Mouse (Mus musculus) heart, embryonic 13.5 days (tissue): ENCODE results near the gene BC004004. TPM values are rescaled to one million over a fixed set of nuclear protein-coding genes. Genes with fewer than 3 reads are reported as not detected.
A peak's percentile ranks its signal among the peaks of the same experiment; 100 is the strongest.

Experiments used
- ATAC-seq: fragments of 200-750 bp; cut with Nextera tagmentation; 2 replicates; pipeline ENCODE4 v1.8.0; 2017; ENCODE audit warnings: moderate TSS enrichment; ENCODE audit not compliant: insufficient number of reproducible peaks, low FRiP score, low TSS enrichment; ENCODE audit errors: extremely low read depth
- H3K27ac ChIP-seq: fragments of 300-500 bp; sonication (generic); replicated peaks from 2 replicates; pipeline ENCODE4 v1.5.1; 2015; ENCODE audit warnings: moderate library complexity, mild to moderate bottlenecking, inconsistent platforms
- H3K27me3 ChIP-seq: fragments of 300-500 bp; sonication (generic); replicated peaks from 2 replicates; pipeline ENCODE4 v1.6.1; 2015; ENCODE audit warnings: mild to moderate bottlenecking, inconsistent platforms
- H3K36me3 ChIP-seq: fragments of 300-500 bp; sonication (generic); 2 replicates; pipeline ENCODE4 v1.6.1; 2015; ENCODE audit warnings: mild to moderate bottlenecking, inconsistent platforms
- H3K4me1 ChIP-seq: fragments of 300-500 bp; sonication (generic); 2 replicates; pipeline ENCODE4 v1.6.1; 2015; ENCODE audit warnings: inconsistent platforms
- H3K4me2 ChIP-seq: fragments of 300-500 bp; sonication (generic); 2 replicates; pipeline ENCODE4 v1.6.1; 2015; ENCODE audit warnings: inconsistent platforms, mild to moderate bottlenecking, moderate library complexity
- H3K4me3 ChIP-seq: fragments of 300-500 bp; sonication (generic); 2 replicates; pipeline ENCODE4 v1.5.1; 2015; ENCODE audit warnings: moderate library complexity, mild to moderate bottlenecking, inconsistent platforms
- H3K9ac ChIP-seq: fragments of 300-500 bp; sonication (generic); 2 replicates; pipeline ENCODE4 v1.6.1; 2015; ENCODE audit warnings: inconsistent platforms, mild to moderate bottlenecking, moderate library complexity
- H3K9me3 ChIP-seq: fragments of 300-500 bp; sonication (generic); 2 replicates; pipeline ENCODE4 v1.6.1; 2016; ENCODE audit warnings: inconsistent platforms
- WGBS: fragments of 180-500 bp; shearing (Covaris S2); methylation state at CpG from one replicate; pipeline ENCODE4 v1.1.7; 2015; ENCODE audit warnings: mixed read lengths; 5-methylcytosine and 5-hydroxymethylcytosine counted together
- polyA plus RNA-seq: library from polyadenylated mRNA; unstranded; fragments of >200 nt; fragmentation: Nextera tagmentation; extraction: Ambion mirVana; gene quantifications from 2 replicates; pipeline ENCODE4 v1.2.1, GENCODE M21; 2015

BC004004 gene
- polyA plus RNA-seq, 1 experiment from 2014 or later: 85.0 TPM

DNA sequence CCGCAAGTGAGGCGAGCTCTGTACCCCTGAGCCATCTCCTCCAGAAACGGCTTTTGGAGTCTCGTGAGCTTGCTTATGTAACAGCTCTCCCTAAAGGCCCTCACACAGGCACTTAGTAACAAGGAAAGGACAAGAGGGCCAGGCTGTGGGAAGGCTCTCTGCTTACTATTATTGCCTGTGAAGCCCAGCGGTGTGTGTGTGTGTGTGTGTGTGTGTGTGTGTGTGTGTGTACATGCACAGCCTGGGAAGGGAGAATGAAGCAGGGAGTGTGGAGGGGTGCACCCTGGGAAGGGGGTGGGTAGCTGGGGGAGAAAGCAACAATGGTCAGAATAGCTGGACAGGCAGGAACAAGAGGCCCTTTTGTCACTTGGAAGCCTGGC lies 86.9 kb downstream of the BC004004 start:
- no peak for ATAC-seq
- Histone ChIP-seq H3K4me2 (peak overlapping the region; percentile 75), H3K4me1 (peaks cover 25% of the 10 kb centered on the region)

GRCm38 (mm10) chr17:29355841-29356478 lies 87.4 kb downstream of the BC004004 start:
- Histone ChIP-seq H3K4me3 (peak overlapping the region; percentile 49), H3K9ac (peak overlapping the region; percentile 75), H3K4me2 (peak overlapping the region; percentile 75), H3K27ac (peak overlapping the region; percentile 99), H3K4me1 (peaks cover 30% of the 10 kb centered on the region), H3K27me3 (no peaks in the 10 kb centered on the region), H3K9me3 (no peaks in the 10 kb centered on the region), H3K36me3 (no peaks in the 10 kb centered on the region)
- 5% methylated on average over 17 of the region's 17 CpGs for WGBS
- ATAC-seq: peak; percentile 63

More for the DNA sequence above, 86.9 kb downstream of the BC004004 start:
- H3K27me3 ChIP-seq: no peaks in the 10 kb centered on the region
- H3K9me3 ChIP-seq: no peaks in the 10 kb centered on the region
- 37% methylated on average over 5 of the region's 5 CpGs for WGBS
- peak overlapping the region; percentile 75 for H3K9ac ChIP-seq
- peak overlapping the region; percentile 99 for H3K27ac ChIP-seq
- no peaks in the 10 kb centered on the region for H3K36me3 ChIP-seq
- H3K4me3 ChIP-seq: no peak overlapping the region

DNA sequence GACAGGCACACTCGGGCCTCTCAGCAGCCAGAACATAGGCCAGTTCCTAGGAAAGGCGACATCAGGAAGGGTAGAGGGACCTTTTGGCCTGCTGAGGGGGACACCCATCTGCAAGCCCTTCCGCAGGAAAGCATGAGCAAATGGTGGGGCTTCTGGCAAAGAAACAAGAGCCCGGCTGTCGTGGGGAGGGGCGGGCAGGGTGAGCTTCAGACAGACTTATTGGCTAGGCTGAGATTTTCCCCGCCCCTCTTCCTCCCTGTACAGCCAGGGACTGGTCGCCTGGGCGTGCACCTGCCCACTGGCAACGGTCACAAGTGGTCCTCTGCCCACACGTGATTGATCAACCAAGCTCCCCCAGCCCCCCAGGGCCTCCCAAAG lies 87.9 kb downstream of the BC004004 start:
- H3K36me3 ChIP-seq: no peaks in the 10 kb centered on the region
- peak overlapping the region; percentile 99 for H3K27ac ChIP-seq
- H3K9me3 ChIP-seq: no peaks in the 10 kb centered on the region
- H3K9ac ChIP-seq: peak overlapping the region; percentile 75
- H3K27me3 ChIP-seq: no peaks in the 10 kb centered on the region
- peak; percentile 67; the same call in 1 of the 2 replicates for ATAC-seq
- peak overlapping the region; percentile 75 for H3K4me2 ChIP-seq
- WGBS: 2% methylated on average over 10 of the region's 11 CpGs
- H3K4me1 ChIP-seq: peaks cover 33% of the 10 kb centered on the region
- H3K4me3 ChIP-seq: peak overlapping the region; percentile 49

DNA sequence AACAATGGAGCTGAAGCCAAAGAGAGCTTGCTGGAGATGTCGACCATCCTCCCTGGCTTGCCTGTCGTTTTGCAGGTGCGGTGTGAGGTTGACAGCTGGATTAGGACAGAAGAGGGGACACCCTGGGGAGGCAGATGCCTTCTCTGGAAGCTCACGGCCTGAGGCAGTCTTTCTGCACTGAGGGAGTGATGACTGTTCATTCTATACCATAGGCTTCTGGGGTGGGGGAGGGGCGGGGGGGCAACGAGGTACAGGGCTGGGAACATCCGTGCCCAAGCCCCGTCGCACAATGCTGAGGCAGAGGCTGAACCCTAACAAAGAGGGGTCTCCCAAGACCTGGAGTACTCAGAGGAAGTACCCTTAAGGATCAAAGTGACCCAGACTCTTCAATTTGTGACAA lies 88.3 kb downstream of the BC004004 start:
- H3K9ac ChIP-seq: peak overlapping the region; percentile 75
- no peaks in the 10 kb centered on the region for H3K9me3 ChIP-seq
- WGBS: 11% methylated on average over 9 of the region's 9 CpGs
- peak overlapping the region; percentile 49 for H3K4me3 ChIP-seq
- no peak for ATAC-seq
- peak overlapping the region; percentile 75 for H3K4me2 ChIP-seq
- H3K36me3 ChIP-seq: no peaks in the 10 kb centered on the region
- peak overlapping the region; percentile 99 for H3K27ac ChIP-seq
- H3K4me1 ChIP-seq: peaks cover 33% of the 10 kb centered on the region
- no peaks in the 10 kb centered on the region for H3K27me3 ChIP-seq

DNA sequence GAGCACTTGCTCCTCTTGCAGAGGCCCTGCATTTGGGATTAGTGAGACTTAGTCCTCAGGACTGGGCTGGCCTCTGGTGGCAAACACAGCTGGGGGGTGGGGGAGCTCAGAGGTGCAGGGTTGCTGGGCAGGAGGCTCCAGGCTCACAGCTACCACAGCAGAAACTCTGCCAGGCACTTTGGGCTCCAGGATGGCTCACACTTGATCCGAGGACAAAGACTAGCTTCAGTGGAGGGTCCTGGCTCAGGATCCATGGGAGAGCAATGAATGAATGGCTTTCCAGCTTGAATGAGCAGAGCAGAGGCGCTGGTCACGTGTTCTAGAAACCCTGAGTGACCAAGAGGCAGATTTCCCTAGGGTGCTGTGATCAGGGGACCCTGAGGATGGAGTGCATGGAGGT lies 90.3 kb downstream of the BC004004 start:
- H3K27ac ChIP-seq: no peak overlapping the region

DNA sequence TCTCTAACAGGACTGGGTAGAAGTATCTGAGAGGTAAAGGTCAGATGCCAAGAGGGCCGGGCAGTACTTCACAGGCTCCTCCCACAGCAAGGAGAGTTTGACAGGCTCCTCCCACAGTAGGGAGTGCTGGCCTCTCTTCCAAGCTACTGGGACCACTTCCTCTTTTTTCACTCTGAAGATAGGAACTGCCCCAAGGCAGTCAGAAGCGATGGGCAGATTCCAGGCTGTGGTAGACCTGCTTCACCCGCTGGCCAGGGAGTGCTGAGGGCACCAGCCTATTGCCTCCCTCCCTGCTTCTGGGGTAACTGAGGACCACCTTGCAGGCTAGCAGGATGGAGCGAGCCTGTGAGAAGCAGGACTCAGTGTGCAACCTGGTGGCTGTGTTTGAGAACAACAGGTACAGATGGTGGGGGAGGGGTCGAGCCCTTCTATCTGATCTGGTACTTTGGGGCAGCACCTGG lies 92.2 kb downstream of the BC004004 start, which contains the start of gene Fgd2:
Gene Fgd2, plus strand, starts transcription at position 154 of the 461 bp plus-strand sequence.
- Histone ChIP-seq H3K27me3 (no peaks in the 10 kb centered on the region), H3K27ac (no peak within 1 kb of the TSS), H3K4me1 (peaks cover 24% of the 10 kb centered on the region), H3K9ac (peak within 1 kb of the TSS; percentile 37; the same call in 1 of the 2 replicates), H3K4me3 (peak within 1 kb of the TSS; percentile 8; the same call in 1 of the 2 replicates), H3K36me3 (no peaks in the 10 kb centered on the region), H3K4me2 (no peak within 1 kb of the TSS), H3K9me3 (no peaks in the 10 kb centered on the region)
- no peak for ATAC-seq
- WGBS: 18% methylated on average over 5 of the region's 5 CpGs

More for the DNA sequence above, 90.3 kb downstream of the BC004004 start:
- Histone ChIP-seq H3K9me3 (no peaks in the 10 kb centered on the region), H3K4me2 (no peak overlapping the region), H3K4me3 (no peak overlapping the region), H3K27me3 (no peaks in the 10 kb centered on the region), H3K36me3 (no peaks in the 10 kb centered on the region), H3K4me1 (peaks cover 33% of the 10 kb centered on the region), H3K9ac (no peak overlapping the region)
- 56% methylated on average over 3 of the region's 3 CpGs for WGBS
- no peak for ATAC-seq

DNA sequence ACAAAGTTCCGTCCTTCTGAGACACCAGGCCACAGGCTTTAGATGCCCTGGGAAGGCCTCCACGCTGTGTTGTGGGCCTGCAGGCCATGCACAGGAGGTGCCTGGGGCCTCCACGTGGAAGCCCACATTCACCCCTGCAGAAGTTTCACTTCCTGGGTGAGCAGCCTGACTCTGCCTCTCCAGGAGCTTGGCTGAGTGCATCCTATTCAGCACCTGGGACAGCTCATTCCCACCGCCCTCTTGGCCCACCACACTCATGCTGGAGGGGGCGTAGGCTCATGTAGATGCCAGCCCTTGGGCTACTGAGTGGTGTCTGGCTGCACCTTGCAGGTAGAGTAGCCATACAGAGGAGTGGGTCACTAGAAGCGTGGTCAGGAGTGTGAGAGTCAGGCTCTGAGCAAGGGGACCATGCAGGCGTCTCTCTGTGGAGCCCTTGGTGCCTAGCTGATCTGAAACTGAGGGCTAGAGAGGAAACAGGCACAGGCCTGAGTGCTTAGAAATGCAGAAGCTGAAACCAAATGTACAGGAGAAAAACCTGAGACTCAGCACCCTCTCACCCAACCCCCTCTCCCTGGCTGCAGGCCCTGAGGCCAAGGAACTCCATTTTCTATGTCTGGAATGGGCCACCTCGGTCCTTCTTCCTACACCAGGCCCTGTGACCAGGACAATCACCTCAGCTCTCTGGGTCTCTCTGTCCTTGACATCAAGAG lies 93.5 kb downstream of the BC004004 start:
- Histone ChIP-seq H3K4me3 (no peak overlapping the region), H3K9ac (no peak overlapping the region), H3K36me3 (no peaks in the 10 kb centered on the region), H3K27ac (no peak overlapping the region), H3K9me3 (no peaks in the 10 kb centered on the region), H3K4me1 (peaks cover 10% of the 10 kb centered on the region), H3K27me3 (peaks cover 1% of the 10 kb centered on the region; the same call in 1 of the 2 replicates), H3K4me2 (no peak overlapping the region)
- 46% methylated on average over 8 of the region's 8 CpGs for WGBS
- ATAC-seq: no peak

- no peak overlapping the region for H3K4me2 ChIP-seq
- H3K36me3 ChIP-seq: no peaks in the 10 kb centered on the region
- peaks cover 9% of the 10 kb centered on the region for H3K4me1 ChIP-seq
- H3K9ac ChIP-seq: no peak overlapping the region
- no peak overlapping the region for H3K4me3 ChIP-seq
- no peak for ATAC-seq
- 80% methylated on average over 8 of the region's 8 CpGs for WGBS
- peaks cover 10% of the 10 kb centered on the region; the same call in 1 of the 2 replicates for H3K27me3 ChIP-seq
- no peaks in the 10 kb centered on the region for H3K9me3 ChIP-seq
- no peak overlapping the region for H3K27ac ChIP-seq
Measured at GRCm38 (mm10) chr17:29363109-29363508, 94.5 kb downstream of the BC004004 start.

Other genes starting within 250 kb of the BC004004 start
- gene Srsf3, start 236.2 kb upstream of the BC004004 start, polyA plus RNA-seq: 321 and 347 TPM in 2 replicates
- gene Cdkn1a, start 177.8 kb upstream of the BC004004 start, polyA plus RNA-seq: 38.5 and 52.3 TPM in 2 replicates
- gene Rab44, start 154.6 kb upstream of the BC004004 start, polyA plus RNA-seq: 0.18 and 0.35 TPM in 2 replicates
- 17.4 and 21.0 TPM in 2 replicates for gene Cpne5, start 30.6 kb upstream of the BC004004 start, polyA plus RNA-seq
- 106 and 128 TPM in 2 replicates for gene Ppil1, start 4.6 kb upstream of the BC004004 start, polyA plus RNA-seq
- 1.9 and 2.4 TPM in 2 replicates for gene Pi16, start 48.9 kb downstream of the BC004004 start, polyA plus RNA-seq
- 276 and 287 TPM in 2 replicates for gene Mtch1, start 79.1 kb downstream of the BC004004 start, polyA plus RNA-seq
- gene Fgd2, start 92.1 kb downstream of the BC004004 start, polyA plus RNA-seq: 3.4 and 3.8 TPM in 2 replicates
- 19.3 and 20.0 TPM in 2 replicates for gene Pim1, start 222.0 kb downstream of the BC004004 start, polyA plus RNA-seq